Mouse (Mus musculus) hindbrain, embryonic 16.5 days (tissue): ENCODE measurements around the gene Aprt. TPM values are rescaled to one million over a fixed set of nuclear protein-coding genes. Genes with fewer than 3 reads are reported as not detected.
"Not testable (repeated sequence)": the region's sequence is repeated elsewhere in the genome, so short reads cannot be mapped to it uniquely, and the experiment has no call there.

Experiments
- ATAC-seq: fragments of 200-750 bp; cut with Nextera tagmentation; 2 replicates; pipeline ENCODE4 v1.8.0; 2017; ENCODE audit warnings: moderate TSS enrichment, moderate library complexity
- H3K27ac ChIP-seq: fragments of 300-500 bp; sonication (generic); 2 replicates; pipeline ENCODE4 v1.5.1; 2014; ENCODE audit warnings: low read depth, mild to moderate bottlenecking, control low read depth, low read length, moderate library complexity
- H3K27me3 ChIP-seq: fragments of 300-500 bp; sonication (generic); replicated peaks from 2 replicates; pipeline ENCODE4 v1.6.1; 2014; ENCODE audit warnings: low read length; ENCODE audit not compliant: control insufficient read depth, insufficient read depth
- H3K36me3 ChIP-seq: fragments of 300-500 bp; sonication (generic); 2 replicates; pipeline ENCODE4 v1.6.1; 2014; ENCODE audit warnings: mild to moderate bottlenecking, low read length, moderate library complexity, mixed read lengths; ENCODE audit not compliant: control insufficient read depth, insufficient read depth
- H3K4me1 ChIP-seq: fragments of 300-500 bp; sonication (generic); 2 replicates; pipeline ENCODE4 v1.6.1; 2014; ENCODE audit warnings: low read depth, low read length; ENCODE audit not compliant: control insufficient read depth, insufficient read depth
- H3K4me2 ChIP-seq: fragments of 300-500 bp; sonication (generic); 2 replicates; pipeline ENCODE4 v1.6.1; 2014; ENCODE audit warnings: mild to moderate bottlenecking, low read length, control low read depth, moderate library complexity
- H3K4me3 ChIP-seq: fragments of 300-500 bp; sonication (generic); 2 replicates; pipeline ENCODE4 v1.5.1; 2014; ENCODE audit warnings: mild to moderate bottlenecking, low read length, control low read depth, moderate library complexity
- H3K9ac ChIP-seq: fragments of 300-500 bp; sonication (generic); 2 replicates; pipeline ENCODE4 v1.6.1; 2014; ENCODE audit warnings: low read depth, mild to moderate bottlenecking, control low read depth, low read length, moderate library complexity
- H3K9me3 ChIP-seq: fragments of 300-500 bp; sonication (generic); 2 replicates; pipeline ENCODE4 v1.6.1; 2014; ENCODE audit warnings: mild to moderate bottlenecking, low read length, moderate library complexity; ENCODE audit not compliant: control insufficient read depth
- WGBS: fragments of 180-500 bp; shearing (Covaris S2); extraction: QIAGEN DNeasy Blood & Tissue Kit; methylation state at CpG from one replicate; pipeline ENCODE4 v1.1.7; 2014; 5-methylcytosine and 5-hydroxymethylcytosine counted together
- polyA plus RNA-seq: library from polyadenylated mRNA; unstranded; fragments of >200 nt; fragmentation: Nextera tagmentation; extraction: Ambion mirVana; gene quantifications from 2 replicates; pipeline ENCODE4 v1.2.1, GENCODE M21; 2015

The Aprt gene
- polyA plus RNA-seq, 1 experiment from 2014 or later = 203 TPM

- H3K9me3 ChIP-seq = no peaks in the 10 kb centered on the region
- H3K4me1 ChIP-seq = peaks cover 23% of the 10 kb centered on the region
- no peaks in the 10 kb centered on the region for H3K27me3 ChIP-seq
- peak overlapping the region; percentile 78 for H3K9ac ChIP-seq
- H3K36me3 ChIP-seq = peaks cover 8% of the 10 kb centered on the region; the same call in 1 of the 2 replicates
- WGBS = 44% methylated on average over 10 of the region's 10 CpGs
- ATAC-seq = peak; percentile 15
- peak overlapping the region; percentile 76 for H3K27ac ChIP-seq
- H3K4me2 ChIP-seq = peak overlapping the region; percentile 64
- peak overlapping the region; percentile 64 for H3K4me3 ChIP-seq
These were observed 407 bp upstream of the Aprt start for GRCm38 (mm10) chr8:122577116-122577515.

GRCm38 (mm10) chr8:122575735-122576647 lies 718 bp downstream of the Aprt start:
- Histone ChIP-seq H3K9ac (peak overlapping the region; percentile 78), H3K27me3 (no peaks in the 10 kb centered on the region), H3K4me1 (peaks cover 23% of the 10 kb centered on the region), H3K4me2 (peak overlapping the region; percentile 64), H3K4me3 (peak overlapping the region; percentile 64), H3K27ac (peak overlapping the region; percentile 76), H3K36me3 (peaks cover 9% of the 10 kb centered on the region; the same call in 1 of the 2 replicates), H3K9me3 (no peaks in the 10 kb centered on the region)
- peak; percentile 29 for ATAC-seq
- WGBS = 17% methylated on average over 21 of the region's 21 CpGs

GRCm38 (mm10) chr8:122575286-122575685 lies 1.4 kb downstream of the Aprt start:
- no peak overlapping the region for H3K27ac ChIP-seq
- H3K9ac ChIP-seq = peak overlapping the region; percentile 78
- ATAC-seq = no peak
- WGBS = 76% methylated on average over 8 of the region's 8 CpGs
- H3K9me3 ChIP-seq = no peaks in the 10 kb centered on the region
- peak overlapping the region; percentile 64 for H3K4me2 ChIP-seq
- H3K4me3 ChIP-seq = no peak overlapping the region
- peaks cover 11% of the 10 kb centered on the region; the same call in 1 of the 2 replicates for H3K36me3 ChIP-seq
- H3K27me3 ChIP-seq = no peaks in the 10 kb centered on the region
- peaks cover 23% of the 10 kb centered on the region for H3K4me1 ChIP-seq

GRCm38 (mm10) chr8:122574667-122575251 lies 1.9 kb downstream of the Aprt start:
- no peak for ATAC-seq
- peaks cover 12% of the 10 kb centered on the region; the same call in 1 of the 2 replicates for H3K36me3 ChIP-seq
- whole genome bisulfite sequencing = 51% methylated on average over 10 of the region's 10 CpGs
- H3K27ac ChIP-seq = no peak overlapping the region
- peaks cover 23% of the 10 kb centered on the region for H3K4me1 ChIP-seq
- peak overlapping the region; percentile 64 for H3K4me2 ChIP-seq
- H3K4me3 ChIP-seq = no peak overlapping the region
- no peak overlapping the region; the same call in 1 of the 2 replicates for H3K9ac ChIP-seq
- H3K9me3 ChIP-seq = no peaks in the 10 kb centered on the region
- no peaks in the 10 kb centered on the region for H3K27me3 ChIP-seq

- H3K27me3 ChIP-seq = no peaks in the 10 kb centered on the region
- WGBS = 47% methylated on average over 3 of the region's 3 CpGs
- H3K9ac ChIP-seq = no peak overlapping the region
- peaks cover 12% of the 10 kb centered on the region; the same call in 1 of the 2 replicates for H3K36me3 ChIP-seq
- no peak overlapping the region for H3K4me3 ChIP-seq
- H3K4me2 ChIP-seq = no peak overlapping the region
- no peaks in the 10 kb centered on the region for H3K9me3 ChIP-seq
- H3K4me1 ChIP-seq = peaks cover 24% of the 10 kb centered on the region
- ATAC-seq = no peak
- no peak overlapping the region for H3K27ac ChIP-seq
These were observed 2.4 kb downstream of the Aprt start for GRCm38 (mm10) chr8:122574264-122574663.

- Histone ChIP-seq H3K4me1 (peaks cover 29% of the 10 kb centered on the region), H3K9ac (no peak overlapping the region), H3K27ac (no peak overlapping the region; the same call in 1 of the 2 replicates), H3K9me3 (no peaks in the 10 kb centered on the region), H3K4me3 (no peak overlapping the region), H3K36me3 (peaks cover 12% of the 10 kb centered on the region; the same call in 1 of the 2 replicates), H3K27me3 (no peaks in the 10 kb centered on the region), H3K4me2 (no peak overlapping the region)
- 49% methylated on average over 9 of the region's 9 CpGs for WGBS
- no peak for ATAC-seq
These were observed 3.1 kb downstream of the Aprt start for GRCm38 (mm10) chr8:122573577-122573976.

- H3K4me3 ChIP-seq, H3K9me3 ChIP-seq, H3K27ac ChIP-seq, H3K4me2 ChIP-seq, H3K27me3 ChIP-seq, H3K9ac ChIP-seq, ATAC-seq: not testable (repeated sequence)
- peaks cover 12% of the 10 kb centered on the region; the same call in 1 of the 2 replicates for H3K36me3 ChIP-seq
- WGBS = 31% methylated on average over 4 of the region's 4 CpGs
- H3K4me1 ChIP-seq = peaks cover 29% of the 10 kb centered on the region
These were observed 3.5 kb downstream of the Aprt start for GRCm38 (mm10) chr8:122573176-122573575.

- H3K4me1 ChIP-seq = peaks cover 29% of the 10 kb centered on the region
- H3K9me3 ChIP-seq = no peaks in the 10 kb centered on the region
- H3K27ac ChIP-seq = no peak overlapping the region
- H3K9ac ChIP-seq = no peak overlapping the region
- no peak overlapping the region for H3K4me3 ChIP-seq
- peaks cover 12% of the 10 kb centered on the region; the same call in 1 of the 2 replicates for H3K36me3 ChIP-seq
- no peaks in the 10 kb centered on the region for H3K27me3 ChIP-seq
- no peak for ATAC-seq
- no peak overlapping the region for H3K4me2 ChIP-seq
- WGBS = 90% methylated on average over 3 of the region's 3 CpGs
These were observed 4.0 kb downstream of the Aprt start for GRCm38 (mm10) chr8:122572751-122573150.

- Histone ChIP-seq H3K27ac (no peak overlapping the region), H3K4me2 (no peak overlapping the region), H3K9ac (no peak overlapping the region), H3K27me3 (no peaks in the 10 kb centered on the region), H3K4me1 (peaks cover 31% of the 10 kb centered on the region), H3K36me3 (peaks cover 12% of the 10 kb centered on the region; the same call in 1 of the 2 replicates), H3K4me3 (no peak overlapping the region), H3K9me3 (no peaks in the 10 kb centered on the region)
- ATAC-seq = no peak
- 91% methylated on average over 17 of the region's 17 CpGs for WGBS
These were observed 4.9 kb downstream of the Aprt start for GRCm38 (mm10) chr8:122571750-122572267.
